Mouse (Mus musculus): ENCODE measurements at regions not wholly inside any gene's neighbourhood (a gene's known extent, or its start where the extent isn't known, plus 50 kb on each side); places are given as distances from the start of the nearest gene placed in this dataset.

- no peak for TF ChIP-seq CTCF (IDR thresholded peaks at IDR 0.05; ENCODE audit: extremely low read depth, insufficient read depth, low read length)
- no peak for TF ChIP-seq POLR2A (IDR thresholded peaks at IDR 0.05; ENCODE audit: extremely low read depth, insufficient read depth, low read length)
These were observed 470.9 kb upstream of the Jarid2 start for GRCm38 (mm10) chr13:44258422-44258821.
